Mouse (Mus musculus) lung, postnatal 25 days (tissue): Measurements from ENCODE around the gene Tldc2.

Experiments
- DNase-seq: peaks from one replicate; pipeline ENCODE4 v3.0.0; 2022; ENCODE audit warnings: low spot score

Tldc2 gene

GRCm38 (mm10) chr2:157078059-157078792 is 8.6 kb upstream of the Tldc2 start:
- DNase-seq: no peak

- DNase-seq: peak; percentile 87
Observed at GRCm38 (mm10) chr2:157078793-157079700, 7.8 kb upstream of the Tldc2 start, which contains the start of gene Soga1. TSS of gene Soga1 (minus strand) at chr2:157079254.

GRCm38 (mm10) chr2:157079701-157080180 is 7.1 kb upstream of the Tldc2 start:
- no peak for DNase-seq

- no peak for DNase-seq
Observed at GRCm38 (mm10) chr2:157081331-157081730, 5.5 kb upstream of the Tldc2 start.

- DNase-seq: no peak
Observed at GRCm38 (mm10) chr2:157081960-157082359, 4.9 kb upstream of the Tldc2 start.

GRCm38 (mm10) chr2:157084831-157085585 is 1.8 kb upstream of the Tldc2 start:
- DNase-seq: no peak

- DNase-seq: no peak
Observed at GRCm38 (mm10) chr2:157087536-157088317, 872 bp downstream of the Tldc2 start.

GRCm38 (mm10) chr2:157092024-157092423 is 5.2 kb downstream of the Tldc2 start:
- DNase-seq: no peak

GRCm38 (mm10) chr2:157095005-157095755 is 8.3 kb downstream of the Tldc2 start:
- DNase-seq: peak; percentile 75

GRCm38 (mm10) chr2:157099532-157100318 is 12.9 kb downstream of the Tldc2 start:
- DNase-seq: peak; percentile 49

GRCm38 (mm10) chr2:157100319-157100605 is 13.4 kb downstream of the Tldc2 start:
- DNase-seq: no peak

- no peak for DNase-seq
Observed at GRCm38 (mm10) chr2:157101650-157102049, 14.8 kb downstream of the Tldc2 start.

- DNase-seq: no peak
Observed at GRCm38 (mm10) chr2:157102256-157102655, 15.4 kb downstream of the Tldc2 start.

GRCm38 (mm10) chr2:157104454-157104853 is 17.6 kb downstream of the Tldc2 start:
- no peak for DNase-seq

GRCm38 (mm10) chr2:157108236-157108635 is 21.4 kb downstream of the Tldc2 start:
- no peak for DNase-seq

GRCm38 (mm10) chr2:157116964-157117363 is 30.1 kb downstream of the Tldc2 start:
- no peak for DNase-seq

GRCm38 (mm10) chr2:157118556-157118955 is 31.7 kb downstream of the Tldc2 start:
- DNase-seq: no peak

- DNase-seq: no peak
Observed at GRCm38 (mm10) chr2:157119075-157119474, 32.2 kb downstream of the Tldc2 start.

- no peak for DNase-seq
Observed at GRCm38 (mm10) chr2:157121766-157122165, 34.9 kb downstream of the Tldc2 start.

- no peak for DNase-seq
Observed at GRCm38 (mm10) chr2:157125246-157125645, 38.4 kb downstream of the Tldc2 start.
